In the genomic region with DNA sequence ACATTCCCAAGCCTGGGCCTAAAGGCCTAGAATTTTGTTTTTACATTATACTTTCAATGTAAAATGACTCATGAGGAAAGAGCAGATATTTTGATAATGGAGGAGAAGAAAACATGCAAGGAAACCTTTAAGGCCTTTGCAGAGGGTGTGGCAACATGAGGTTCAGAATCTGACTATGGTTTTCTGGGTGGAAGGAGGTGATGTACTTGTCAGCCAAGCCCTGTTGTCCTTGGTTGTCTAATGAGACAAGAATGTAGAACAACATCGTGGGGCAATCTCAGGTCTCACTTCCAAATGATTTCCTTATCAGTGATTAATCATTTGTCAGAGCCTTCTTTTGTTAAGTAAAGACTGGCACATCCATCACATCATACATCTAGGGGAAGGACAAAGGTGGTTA, we compare ENCODE assay signal across 27 mouse cellular contexts.
DNase-seq lines count a peak whose midpoint lies in the region; ATAC-seq and TF ChIP-seq lines count a peak whose summit lies in the region.
"Had no signal": no experiment of that assay in that cellular context is flagged by ENCODE, and none has a peak within 500 bp of the region (broad histone marks: within the 10 kb centered on the region; RNA-seq: fewer than 3 reads in every experiment).

No protein-coding gene starts in this region.

- no peak for TF ChIP-seq CTCF in embryonic fibroblast, embryonic 13.5 days (IDR thresholded peaks at IDR 0.05; ENCODE audit: borderline replicate concordance, insufficient read depth, low read length)

- WGBS in stomach, embryonic 16.5 days = 6% methylated on average over 1 of the region's 1 CpGs
- WGBS in hindbrain, embryonic 12.5 days = 62% methylated on average over 1 of the region's 1 CpGs
- 74% methylated on average over 1 of the region's 1 CpGs for WGBS in midbrain, embryonic 10.5 days

- H3K36me3 ChIP-seq in stomach, embryonic 16.5 days (ENCODE audit: control insufficient read depth, insufficient read depth, low read length) = no peaks in the 10 kb centered on the region
- no peaks in the 10 kb centered on the region for H3K36me3 ChIP-seq in hindbrain, embryonic 12.5 days
- no peaks in the 10 kb centered on the region for H3K36me3 ChIP-seq in midbrain, embryonic 10.5 days
- H3K36me3 ChIP-seq: embryonic facial prominence, embryonic 13.5 days; embryonic facial prominence, embryonic 15.5 days; forebrain, embryonic 15.5 days; G1E had no signal

- no peaks in the 10 kb centered on the region for H3K9me3 ChIP-seq in stomach, embryonic 16.5 days (replicated peaks; ENCODE audit: control insufficient read depth, low read length)
- no peaks in the 10 kb centered on the region for H3K9me3 ChIP-seq in hindbrain, embryonic 12.5 days (replicated peaks)
- H3K9me3 ChIP-seq in midbrain, embryonic 10.5 days (replicated peaks) = no peaks in the 10 kb centered on the region
- H3K9me3 ChIP-seq: embryonic facial prominence, embryonic 13.5 days; embryonic facial prominence, embryonic 15.5 days; forebrain, embryonic 13.5 days; forebrain, embryonic 15.5 days; G1E had no signal

- H3K27me3 ChIP-seq in stomach, embryonic 16.5 days (ENCODE audit: control insufficient read depth, insufficient read depth, low read length) = no peaks in the 10 kb centered on the region
- H3K27me3 ChIP-seq in hindbrain, embryonic 12.5 days = no peaks in the 10 kb centered on the region
- H3K27me3 ChIP-seq in midbrain, embryonic 10.5 days (ENCODE audit: low read depth, poor library complexity, severe bottlenecking) = no peaks in the 10 kb centered on the region
- H3K27me3 ChIP-seq: CH12.LX; embryonic facial prominence, embryonic 13.5 days; embryonic facial prominence, embryonic 15.5 days; forebrain, embryonic 13.5 days; forebrain, embryonic 15.5 days; Patski had no signal

- H3K4me3 ChIP-seq in embryonic fibroblast, embryonic 13.5 days (ENCODE audit: insufficient read depth, low read length) = no peak overlapping the region
- H3K4me3 ChIP-seq in stomach, embryonic 16.5 days (replicated peaks; ENCODE audit: low read length) = no peak overlapping the region
- H3K4me3 ChIP-seq in hindbrain, embryonic 12.5 days = no peak overlapping the region
- no peak overlapping the region for H3K4me3 ChIP-seq in midbrain, embryonic 10.5 days
- H3K4me3 ChIP-seq: embryonic facial prominence, embryonic 13.5 days; embryonic facial prominence, embryonic 15.5 days; forebrain, embryonic 13.5 days; forebrain, embryonic 15.5 days had no signal

- no peaks in the 10 kb centered on the region; the same call in 1 of the 2 replicates for H3K4me1 ChIP-seq in embryonic fibroblast, embryonic 13.5 days (ENCODE audit: control insufficient read depth, insufficient read depth, low read length)
- H3K4me1 ChIP-seq in stomach, embryonic 16.5 days (ENCODE audit: control insufficient read depth, insufficient read depth, low read length) = no peaks in the 10 kb centered on the region
- no peaks in the 10 kb centered on the region for H3K4me1 ChIP-seq in hindbrain, embryonic 12.5 days
- H3K4me1 ChIP-seq in midbrain, embryonic 10.5 days = no peaks in the 10 kb centered on the region
- H3K4me1 ChIP-seq: embryonic facial prominence, embryonic 13.5 days; embryonic facial prominence, embryonic 15.5 days; forebrain, embryonic 13.5 days; forebrain, embryonic 15.5 days had no signal

- no peak overlapping the region for H3K9ac ChIP-seq in stomach, embryonic 16.5 days (ENCODE audit: low read length)
- H3K9ac ChIP-seq in hindbrain, embryonic 12.5 days = no peak overlapping the region
- H3K9ac ChIP-seq: embryonic facial prominence, embryonic 13.5 days; embryonic facial prominence, embryonic 15.5 days; forebrain, embryonic 13.5 days; forebrain, embryonic 15.5 days; forebrain, postnatal 0 days had no signal

- H3K27ac ChIP-seq in embryonic fibroblast, embryonic 13.5 days (ENCODE audit: insufficient read depth, low read length) = 0 out of 2 replicates have a peak overlapping the region, but pooled peaks have one; percentile 5
- H3K27ac ChIP-seq in stomach, embryonic 16.5 days (ENCODE audit: low read length) = no peak overlapping the region
- H3K27ac ChIP-seq in hindbrain, embryonic 12.5 days = no peak overlapping the region
- no peak overlapping the region for H3K27ac ChIP-seq in midbrain, embryonic 10.5 days (replicated peaks)
- H3K27ac ChIP-seq: embryonic facial prominence, embryonic 13.5 days; embryonic facial prominence, embryonic 15.5 days; forebrain, embryonic 13.5 days; forebrain, embryonic 15.5 days had no signal

- DNase-seq in 3T3-L1 (ENCODE audit: low read depth, low spot score) (peak; percentile 63), R1 (ENCODE audit: low read depth, low spot score) (peak; percentile 36)
- DNase-seq in kidney, adult 11 months = no peak
- DNase-seq in midbrain, embryonic 10.5 days (ENCODE audit: low spot score) = no peak
- no peak for DNase-seq in left cerebral cortex, adult 9 months (ENCODE audit: low spot score in 2 of 2)
- DNase-seq: adrenal gland, adult 8-10 months; adrenal gland, postnatal 25 days; cerebellum, adult 11 months; cerebellum, adult 18-20 months; cerebellum, adult 8-10 months; cerebellum, adult 9-11 months; cerebellum, postnatal 14 days; cerebellum, postnatal 36 days; embryo, embryonic 11 days; forebrain, postnatal 0 days had no signal

- TF ChIP-seq POLR2A in embryonic fibroblast, embryonic 13.5 days (IDR thresholded peaks at IDR 0.05; ENCODE audit: low read depth, low read length) = no peak

- ATAC-seq in stomach, embryonic 16.5 days (ENCODE audit: insufficient read depth, low FRiP score) = peak; percentile 25; the same call in 1 of the 2 replicates
- ATAC-seq in hindbrain, embryonic 12.5 days (ENCODE audit: low FRiP score) = no peak
- ATAC-seq: activated CD4-positive, CD25-positive, alpha-beta regulatory T cell, adult 4 months; CD4-positive, CD25-positive, alpha-beta regulatory T cell, adult 4 months; forebrain, embryonic 13.5 days; forebrain, embryonic 15.5 days; forebrain, postnatal 0 days; Patski had no signal

- H3K4me2 ChIP-seq in stomach, embryonic 16.5 days (ENCODE audit: low read depth, low read length) = no peak overlapping the region
- H3K4me2 ChIP-seq in hindbrain, embryonic 12.5 days (replicated peaks) = no peak overlapping the region
- H3K4me2 ChIP-seq: embryonic facial prominence, embryonic 13.5 days; embryonic facial prominence, embryonic 15.5 days; forebrain, embryonic 13.5 days; forebrain, embryonic 15.5 days had no signal

Comparison
In these comparisons a context has a peak if more than half of its experiments do, and no peak if none do; other contexts are left out.
1. DNase-seq: peak in 3T3-L1 (single experiment) and R1 (single experiment); none in kidney, adult 11 months (single experiment), midbrain, embryonic 10.5 days (single experiment) and left cerebral cortex, adult 9 months (0 of 2).